Mouse (Mus musculus) activated CD4-positive, CD25-positive, alpha-beta regulatory T cell (primary cell): Measurements from ENCODE around the gene Btbd35f15. TPM values are rescaled to one million over a fixed set of nuclear protein-coding genes. Genes with fewer than 3 reads are reported as not detected.

Source experiments
- polyA plus RNA-seq, 2 experiments: library from polyadenylated mRNA; unstranded; fragments of 100-300 nt; shearing (Covaris generic); gene quantifications; one replicate each; pipeline ENCODE4 v1.2.1; 2017

The Btbd35f15 gene
- polyA plus RNA-seq: not detected

GRCm38 (mm10) chrX:33577214-33577613 lies at the start of gene Btbd35f15:
Gene Btbd35f15, minus strand, starts transcription at chrX:33577314.

Other genes starting within 250 kb of the Btbd35f15 start
- gene Btbd35f13, start 79.9 kb upstream of the Btbd35f15 start, polyA plus RNA-seq: not detected
- gene Btbd35f14, start 125.0 kb upstream of the Btbd35f15 start, polyA plus RNA-seq: not detected